Mouse (Mus musculus) embryonic facial prominence, embryonic 10.5 days (tissue): ENCODE results near the gene 1700025G04Rik. TPM values are rescaled to one million over a fixed set of nuclear protein-coding genes. Genes with fewer than 3 reads are reported as not detected.
A peak's percentile ranks its signal among the peaks of the same experiment; 100 is the strongest.

Experiments used
- DNase-seq: peaks from one replicate; pipeline ENCODE4 v3.0.0-alpha.2; 2017; ENCODE audit warnings: low spot score
- H3K27ac ChIP-seq: fragments of 300-500 bp; sonication (generic); replicated peaks from 2 replicates; pipeline ENCODE4 v1.5.1; 2016; ENCODE audit warnings: mild to moderate bottlenecking
- H3K27me3 ChIP-seq: fragments of 300-500 bp; sonication (generic); replicated peaks from 2 replicates; pipeline ENCODE4 v1.6.1; 2016; ENCODE audit warnings: low read depth, mild to moderate bottlenecking; ENCODE audit not compliant: poor library complexity, severe bottlenecking
- H3K36me3 ChIP-seq: fragments of 300-500 bp; sonication (generic); replicated peaks from 2 replicates; pipeline ENCODE4 v1.6.1; 2016; ENCODE audit warnings: mild to moderate bottlenecking, moderate library complexity
- H3K4me1 ChIP-seq: fragments of 300-500 bp; sonication (generic); 2 replicates; pipeline ENCODE4 v1.6.1; 2016
- H3K4me3 ChIP-seq: fragments of 300-500 bp; sonication (generic); 2 replicates; pipeline ENCODE4 v1.5.1; 2016; ENCODE audit warnings: mild to moderate bottlenecking, moderate library complexity
- H3K9me3 ChIP-seq: fragments of 300-500 bp; sonication (generic); 2 replicates; pipeline ENCODE4 v1.6.1; 2016; ENCODE audit warnings: mild to moderate bottlenecking
- WGBS: fragments of 180-500 bp; shearing (Covaris S2); methylation state at CpG from one replicate; pipeline ENCODE4 v1.1.7; 2016; 5-methylcytosine and 5-hydroxymethylcytosine counted together
- polyA plus RNA-seq: library from polyadenylated mRNA; unstranded; fragments of >200 nt; fragmentation: Nextera tagmentation; extraction: Ambion mirVana; gene quantifications from 2 replicates; pipeline ENCODE4 v1.2.1, GENCODE M21; 2016

The 1700025G04Rik gene
- polyA plus RNA-seq: 14.7 and 15.0 TPM in 2 replicates

DNA sequence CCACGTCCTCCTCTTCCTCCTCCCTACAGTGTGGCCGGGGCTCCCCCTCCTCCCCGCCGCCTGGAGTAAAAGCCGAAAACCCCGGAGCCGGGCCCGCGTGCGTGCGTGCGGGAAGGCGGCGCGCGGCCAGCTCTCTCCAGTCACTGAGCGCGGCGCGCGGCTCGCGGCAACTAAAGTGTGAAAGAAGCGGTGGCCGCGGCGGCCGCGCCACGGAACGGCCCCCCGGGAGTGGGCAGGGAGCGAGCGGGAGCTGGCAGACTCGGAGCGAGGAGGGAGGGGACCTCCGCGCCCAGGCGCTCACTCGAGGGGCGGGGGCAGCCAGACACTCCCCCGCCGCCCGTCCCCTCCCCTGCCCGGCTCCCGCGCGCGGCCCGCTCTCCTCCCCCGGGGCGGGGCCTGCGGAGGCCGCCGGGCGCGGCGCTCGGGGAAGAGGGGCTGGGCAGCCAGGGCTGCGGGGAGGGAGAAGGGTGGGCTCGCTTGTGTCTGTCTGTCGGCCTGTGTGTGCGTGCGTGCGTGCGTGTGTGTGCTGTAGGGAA is at the start of gene 1700025G04Rik:
TSS of gene 1700025G04Rik (minus strand) at position 108 of the 536 bp plus-strand sequence.
- Histone ChIP-seq H3K9me3 (no peaks in the 10 kb centered on the region), H3K4me1 (peaks cover 53% of the 10 kb centered on the region), H3K27me3 (no peaks in the 10 kb centered on the region; the same call in 1 of the 2 replicates), H3K4me3 (peak within 1 kb of the TSS; percentile 87), H3K27ac (peak within 1 kb of the TSS; percentile 96), H3K36me3 (no peaks in the 10 kb centered on the region)
- DNase-seq: peak; percentile 91
- WGBS: 2% methylated on average over 62 of the region's 66 CpGs

GRCm38 (mm10) chr1:152139496-152139895 is 49.6 kb upstream of the 1700025G04Rik start:
- 86% methylated on average over 4 of the region's 4 CpGs for WGBS

DNA sequence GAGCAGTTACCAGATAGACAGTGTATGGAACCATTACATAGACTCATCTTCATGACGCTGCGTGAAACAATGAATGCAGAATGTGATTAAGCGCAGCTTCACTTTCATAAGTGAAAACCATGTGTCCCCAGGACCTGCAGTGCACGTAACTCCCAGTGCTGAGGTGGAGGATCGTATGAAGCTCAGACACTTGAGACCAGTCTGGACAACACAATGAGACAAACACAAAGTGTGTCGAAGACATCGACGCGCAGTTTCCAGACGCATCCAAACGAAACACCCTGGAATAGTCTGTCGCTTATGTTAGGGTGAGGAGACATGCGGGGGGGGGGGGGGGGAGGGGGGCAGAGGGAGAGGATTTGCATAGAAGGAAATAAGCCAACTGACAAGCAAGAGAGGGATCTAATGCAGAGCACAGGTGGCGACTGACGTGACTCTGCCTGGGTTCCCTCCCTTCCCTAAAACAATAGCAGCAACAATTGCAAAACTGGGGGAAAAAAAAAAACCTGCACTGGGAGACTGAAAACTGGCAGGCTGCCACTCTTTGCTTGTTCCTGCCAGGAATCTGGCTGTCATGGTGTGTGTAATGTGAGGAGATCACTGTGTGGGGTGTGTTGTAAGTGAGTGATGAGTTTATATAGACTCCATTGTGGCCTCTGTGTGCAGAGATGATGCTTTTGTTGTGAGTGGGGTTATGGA is 40.3 kb upstream of the 1700025G04Rik start:
- Histone ChIP-seq H3K27ac (no peak overlapping the region), H3K4me1 (no peaks in the 10 kb centered on the region), H3K27me3 (no peaks in the 10 kb centered on the region), H3K9me3 (no peaks in the 10 kb centered on the region), H3K4me3 (no peak overlapping the region), H3K36me3 (no peaks in the 10 kb centered on the region)
- 79% methylated on average over 15 of the region's 15 CpGs for WGBS
- DNase-seq: no peak

More at GRCm38 (mm10) chr1:152139496-152139895, 49.6 kb upstream of the 1700025G04Rik start:
- Histone ChIP-seq H3K4me1 (no peaks in the 10 kb centered on the region), H3K27ac (no peak overlapping the region), H3K36me3 (no peaks in the 10 kb centered on the region), H3K27me3 (no peaks in the 10 kb centered on the region), H3K9me3 (peaks cover 3% of the 10 kb centered on the region; the same call in 1 of the 2 replicates), H3K4me3 (no peak overlapping the region)
- no peak for DNase-seq

DNA sequence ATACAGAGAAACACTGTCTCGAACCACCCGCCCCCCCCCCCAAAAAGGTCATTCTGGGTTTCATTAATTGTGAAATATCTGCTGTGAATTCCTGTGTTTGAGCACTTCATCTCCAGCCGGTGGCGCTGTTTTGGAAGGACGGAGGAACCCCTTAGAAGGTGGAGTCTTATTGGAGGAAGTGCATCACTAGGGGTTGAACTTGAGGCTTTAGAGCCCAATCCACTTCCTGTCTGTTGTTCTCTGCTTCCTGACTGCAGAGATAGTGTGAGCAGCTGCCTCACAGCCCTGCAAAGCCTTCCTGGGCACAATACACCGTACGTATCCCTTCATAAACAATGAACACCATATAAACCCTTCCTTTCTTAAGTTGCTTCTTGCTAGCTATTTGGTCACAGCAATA is 35.5 kb upstream of the 1700025G04Rik start:
- no peak for DNase-seq
- 93% methylated on average over 7 of the region's 7 CpGs for WGBS
- Histone ChIP-seq H3K9me3 (no peaks in the 10 kb centered on the region), H3K4me3 (no peak overlapping the region), H3K27ac (no peak overlapping the region), H3K36me3 (no peaks in the 10 kb centered on the region), H3K27me3 (no peaks in the 10 kb centered on the region), H3K4me1 (no peaks in the 10 kb centered on the region)

DNA sequence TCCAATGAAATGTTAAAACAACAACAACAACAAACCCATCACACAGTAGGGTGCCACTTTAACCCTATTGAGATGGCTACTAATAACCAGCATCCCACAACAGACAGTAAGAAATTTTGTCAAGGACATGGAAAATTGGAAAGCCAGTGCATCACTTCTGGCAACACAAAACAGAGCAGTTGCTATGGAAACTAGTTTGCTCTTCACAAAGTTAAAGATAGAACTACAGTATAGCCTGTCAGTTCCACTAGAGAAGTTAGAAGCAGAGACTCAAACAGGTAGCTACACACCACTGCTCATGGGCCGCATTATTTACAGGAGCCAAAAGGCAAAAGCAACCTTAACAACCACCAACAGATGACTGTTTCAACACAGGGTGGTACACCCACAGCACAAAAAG is 20.2 kb upstream of the 1700025G04Rik start:
- WGBS: 86% methylated on average over 1 of the region's 1 CpGs
- H3K36me3 ChIP-seq: no peaks in the 10 kb centered on the region
- no peaks in the 10 kb centered on the region for H3K9me3 ChIP-seq
- H3K27ac ChIP-seq: no peak overlapping the region
- DNase-seq: no peak
- H3K4me1 ChIP-seq: no peaks in the 10 kb centered on the region
- H3K4me3 ChIP-seq: no peak overlapping the region
- no peaks in the 10 kb centered on the region for H3K27me3 ChIP-seq

GRCm38 (mm10) chr1:152106136-152106535 is 16.2 kb upstream of the 1700025G04Rik start:
- H3K36me3 ChIP-seq: no peaks in the 10 kb centered on the region
- no peak overlapping the region for H3K27ac ChIP-seq
- DNase-seq: no peak
- H3K9me3 ChIP-seq: no peaks in the 10 kb centered on the region
- no peaks in the 10 kb centered on the region for H3K27me3 ChIP-seq
- WGBS: 83% methylated on average over 2 of the region's 2 CpGs
- H3K4me3 ChIP-seq: no peak overlapping the region
- H3K4me1 ChIP-seq: peaks cover 7% of the 10 kb centered on the region; the same call in 1 of the 2 replicates

DNA sequence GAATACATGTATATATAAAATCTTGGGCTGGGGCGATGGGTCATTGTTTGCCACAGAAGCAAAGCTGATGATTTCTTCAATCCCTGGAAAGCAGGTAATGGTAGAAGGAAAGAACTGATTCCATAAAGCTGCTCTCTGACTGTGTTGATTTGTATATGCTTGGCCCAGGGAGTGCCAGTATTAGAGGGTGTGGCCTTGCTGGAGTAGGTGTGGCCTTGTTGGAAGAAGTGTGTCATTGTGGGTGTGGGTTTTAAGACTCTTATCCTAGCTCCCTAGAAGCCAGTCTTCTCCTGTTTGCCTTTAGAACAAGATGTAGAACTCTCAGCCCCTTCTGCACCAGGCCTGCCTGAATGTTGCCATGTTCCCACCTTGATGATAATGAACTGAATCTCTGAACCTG is 15.3 kb upstream of the 1700025G04Rik start:
- WGBS: 95% methylated on average over 1 of the region's 1 CpGs
- Histone ChIP-seq H3K4me3 (no peak overlapping the region), H3K27ac (no peak overlapping the region), H3K27me3 (no peaks in the 10 kb centered on the region), H3K9me3 (no peaks in the 10 kb centered on the region), H3K4me1 (peaks cover 7% of the 10 kb centered on the region; the same call in 1 of the 2 replicates), H3K36me3 (no peaks in the 10 kb centered on the region)
- DNase-seq: no peak

- Histone ChIP-seq H3K27me3 (no peaks in the 10 kb centered on the region), H3K36me3 (no peaks in the 10 kb centered on the region), H3K27ac (no peak overlapping the region), H3K4me1 (peaks cover 7% of the 10 kb centered on the region; the same call in 1 of the 2 replicates), H3K4me3 (no peak overlapping the region), H3K9me3 (no peaks in the 10 kb centered on the region)
- DNase-seq: no peak
- WGBS: 82% methylated on average over 5 of the region's 5 CpGs
Observed at GRCm38 (mm10) chr1:152101746-152102145, 11.8 kb upstream of the 1700025G04Rik start.

- 68% methylated on average over 3 of the region's 3 CpGs for WGBS
- no peak overlapping the region for H3K27ac ChIP-seq
- peaks cover 4% of the 10 kb centered on the region for H3K4me1 ChIP-seq
- no peak overlapping the region for H3K4me3 ChIP-seq
- no peaks in the 10 kb centered on the region for H3K9me3 ChIP-seq
- DNase-seq: no peak
- no peaks in the 10 kb centered on the region; the same call in 1 of the 2 replicates for H3K27me3 ChIP-seq
- H3K36me3 ChIP-seq: no peaks in the 10 kb centered on the region
Observed at GRCm38 (mm10) chr1:152096045-152096444, 6.1 kb upstream of the 1700025G04Rik start.

DNA sequence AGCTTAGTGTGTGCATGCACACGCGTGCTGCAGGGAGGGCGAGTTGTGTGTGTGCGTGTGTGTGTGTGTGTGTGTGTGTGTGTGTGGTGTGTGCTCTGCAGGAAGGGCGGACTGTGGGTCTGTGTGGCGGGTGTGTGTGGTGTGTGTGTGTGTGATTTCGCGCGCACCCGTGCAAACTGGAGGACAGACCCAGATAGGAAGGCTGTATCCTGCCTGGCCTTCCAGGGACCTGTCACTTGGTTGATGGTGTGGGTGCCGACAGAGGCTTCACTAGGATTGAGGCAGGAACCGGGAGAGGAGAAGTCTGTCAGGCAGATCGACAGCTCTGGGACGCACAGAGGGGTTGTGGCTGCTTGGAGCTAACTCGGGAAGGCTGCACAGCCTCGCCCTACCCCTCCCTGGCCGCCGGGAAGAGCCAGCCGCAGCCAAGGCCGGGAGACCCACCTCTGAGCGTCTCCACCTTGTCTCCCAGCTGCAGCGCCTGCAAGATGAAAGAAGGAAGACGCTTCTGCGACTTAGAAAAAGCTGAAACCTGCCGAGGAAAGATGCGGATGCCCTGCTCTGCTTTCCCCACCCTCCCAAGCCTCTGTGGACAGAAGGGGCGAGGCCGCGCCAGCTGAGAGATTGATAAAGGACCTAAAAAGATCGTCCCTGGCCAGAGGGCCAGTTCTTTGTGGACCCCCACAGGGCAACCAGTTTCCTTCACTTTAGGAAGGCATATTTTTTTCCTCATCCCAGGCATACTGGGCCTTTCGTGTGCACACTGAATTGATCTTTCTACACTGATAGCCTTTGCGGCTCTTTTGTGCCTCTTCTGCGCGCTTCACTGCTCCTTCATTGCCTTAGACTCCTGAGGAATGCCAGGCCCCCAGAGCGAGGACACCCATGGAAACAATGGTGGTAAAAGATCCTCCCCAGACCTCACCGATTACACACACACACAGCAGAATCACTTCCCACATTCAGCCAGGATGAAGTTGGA is 930 bp upstream of the 1700025G04Rik start:
- H3K4me3 ChIP-seq: peak overlapping the region; percentile 87
- H3K27ac ChIP-seq: peak overlapping the region; percentile 96
- no peaks in the 10 kb centered on the region for H3K9me3 ChIP-seq
- peaks cover 46% of the 10 kb centered on the region for H3K4me1 ChIP-seq
- WGBS: under 1% methylated on average over 36 of the region's 36 CpGs
- no peaks in the 10 kb centered on the region; the same call in 1 of the 2 replicates for H3K27me3 ChIP-seq
- no peaks in the 10 kb centered on the region for H3K36me3 ChIP-seq
- peak; percentile 72 for DNase-seq

- Histone ChIP-seq H3K27me3 (no peaks in the 10 kb centered on the region; the same call in 1 of the 2 replicates), H3K4me1 (peaks cover 59% of the 10 kb centered on the region), H3K36me3 (no peaks in the 10 kb centered on the region), H3K4me3 (peak overlapping the region; percentile 87), H3K9me3 (no peaks in the 10 kb centered on the region), H3K27ac (peak overlapping the region; percentile 96)
- peak; percentile 74 for DNase-seq
- WGBS: 0% methylated on average over 25 of the region's 25 CpGs
Observed at GRCm38 (mm10) chr1:152089526-152089925, 399 bp downstream of the 1700025G04Rik start.

DNA sequence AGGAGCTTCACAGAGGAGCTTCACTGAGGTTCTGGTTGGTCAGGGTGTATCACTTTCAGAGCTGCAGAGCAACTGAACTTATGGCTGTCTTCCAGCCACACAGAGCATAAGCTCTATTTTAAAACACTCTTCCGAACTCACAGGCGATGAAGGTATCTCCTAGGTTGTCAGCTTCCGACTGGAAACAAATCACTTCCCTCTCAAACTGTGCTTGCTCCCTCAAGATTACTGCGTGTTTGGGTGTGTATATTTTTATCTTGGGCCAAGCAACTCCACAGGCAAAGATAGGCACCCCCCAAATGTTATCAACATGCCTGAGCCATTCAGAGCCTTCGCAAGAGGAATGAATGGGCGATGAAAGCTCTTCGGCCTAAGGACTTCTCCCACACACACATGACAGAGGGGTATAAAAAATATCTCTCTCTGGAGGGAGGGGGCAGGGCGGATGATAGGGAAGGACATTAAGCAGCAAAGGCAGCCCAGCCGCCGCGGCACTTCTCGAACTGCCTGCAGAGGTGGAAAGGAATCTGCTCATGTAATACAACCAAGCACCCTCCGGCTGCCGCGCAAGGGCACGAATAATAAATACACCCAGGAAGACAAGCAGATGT is 1.0 kb downstream of the 1700025G04Rik start:
- no peaks in the 10 kb centered on the region for H3K9me3 ChIP-seq
- H3K36me3 ChIP-seq: no peaks in the 10 kb centered on the region
- WGBS: 7% methylated on average over 16 of the region's 16 CpGs
- H3K4me1 ChIP-seq: peaks cover 65% of the 10 kb centered on the region
- no peaks in the 10 kb centered on the region; the same call in 1 of the 2 replicates for H3K27me3 ChIP-seq
- peak; percentile 57 for DNase-seq
- peak overlapping the region; percentile 96 for H3K27ac ChIP-seq
- peak overlapping the region; percentile 87 for H3K4me3 ChIP-seq
